Mouse (Mus musculus): ENCODE data around the gene Synj2bp. TPM values are rescaled to one million over a fixed set of nuclear protein-coding genes. Genes with fewer than 3 reads are reported as not detected.
A peak's percentile ranks its signal among the peaks of the same experiment; 100 is the strongest.
"Not testable (repeated sequence)": the region's sequence is repeated elsewhere in the genome, so short reads cannot be mapped to it uniquely, and the experiment has no call there.

The Synj2bp gene
- polyA plus RNA-seq, 1 experiment, result 42.0 TPM

DNA sequence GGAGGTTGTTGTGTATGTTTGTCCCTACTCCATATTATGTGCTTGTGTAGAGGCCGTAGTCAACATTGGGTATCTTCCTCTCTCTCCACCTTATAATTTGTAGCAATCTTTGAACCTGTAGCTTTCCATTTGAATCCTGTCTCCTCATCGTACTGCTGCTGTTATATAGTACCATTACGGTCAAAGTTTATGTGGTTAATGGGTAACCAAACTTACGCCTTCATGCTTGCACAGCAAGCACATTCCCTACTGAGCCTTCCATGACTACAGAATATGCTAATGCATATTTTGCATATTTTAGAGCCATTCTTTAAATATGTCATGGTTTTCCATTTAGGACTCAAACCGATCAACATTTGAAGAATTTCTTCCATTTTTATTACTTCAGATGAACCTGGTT is 42.2 kb downstream of the Synj2bp start:
- no peaks in the 10 kb centered on the region for H3K27me3 ChIP-seq (replicated peaks; ENCODE audit: control insufficient read depth, insufficient read depth, low read length)
- no peaks in the 10 kb centered on the region for H3K36me3 ChIP-seq (ENCODE audit: control insufficient read depth, insufficient read depth, low read length)
- H3K4me3 ChIP-seq (ENCODE audit: insufficient read depth, low read depth, low read length), result no peak overlapping the region
- no peaks in the 10 kb centered on the region for H3K4me1 ChIP-seq (ENCODE audit: control insufficient read depth, insufficient read depth, low read length)
- H3K27ac ChIP-seq (ENCODE audit: insufficient read depth, low read depth, low read length), result no peak overlapping the region
- peak; percentile 58 for DNase-seq
- no peak for TF ChIP-seq CTCF (conservative IDR thresholded peaks at IDR 0.05; ENCODE audit: insufficient read depth, insufficient read length, low read depth, low read length)
- TF ChIP-seq POLR2A (IDR thresholded peaks at IDR 0.05; ENCODE audit: low read depth, low read length), result no peak
- 55% methylated on average over 5 of the region's 5 CpGs for WGBS

GRCm38 (mm10) chr12:81485311-81485710 is 47.4 kb downstream of the Synj2bp start:
- WGBS, result 47% methylated on average over 6 of the region's 6 CpGs
- Histone ChIP-seq H3K27me3 (replicated peaks; ENCODE audit: control insufficient read depth, insufficient read depth, low read length) (no peaks in the 10 kb centered on the region), H3K36me3 (ENCODE audit: control insufficient read depth, insufficient read depth, low read length) (no peaks in the 10 kb centered on the region), H3K27ac (ENCODE audit: insufficient read depth, low read depth, low read length) (peak overlapping the region; percentile 100; the same call in 1 of the 2 replicates), H3K4me1 (ENCODE audit: control insufficient read depth, insufficient read depth, low read length) (no peaks in the 10 kb centered on the region), H3K4me3 (ENCODE audit: insufficient read depth, low read depth, low read length) (peak overlapping the region; percentile 100; the same call in 1 of the 2 replicates)
- TF ChIP-seq POLR2A (IDR thresholded peaks at IDR 0.05; ENCODE audit: low read depth, low read length) (no peak), CTCF (conservative IDR thresholded peaks at IDR 0.05; ENCODE audit: insufficient read depth, insufficient read length, low read depth, low read length) (no peak)
- no peak for DNase-seq

- no peaks in the 10 kb centered on the region for H3K27me3 ChIP-seq (replicated peaks; ENCODE audit: control insufficient read depth, insufficient read depth, low read length)
- peak within 1 kb of the TSS; percentile 100 for H3K27ac ChIP-seq (ENCODE audit: insufficient read depth, low read depth, low read length)
- peak; percentile 93 for DNase-seq
- H3K4me3 ChIP-seq (ENCODE audit: insufficient read depth, low read depth, low read length), result peak within 1 kb of the TSS; percentile 100
- under 1% methylated on average over 31 of the region's 31 CpGs for WGBS
- TF ChIP-seq CTCF (conservative IDR thresholded peaks at IDR 0.05; ENCODE audit: insufficient read depth, insufficient read length, low read depth, low read length) (no peak), POLR2A (IDR thresholded peaks at IDR 0.05; ENCODE audit: low read depth, low read length) (peak; percentile 19)
- H3K36me3 ChIP-seq (ENCODE audit: control insufficient read depth, insufficient read depth, low read length), result no peaks in the 10 kb centered on the region
- H3K4me1 ChIP-seq (ENCODE audit: control insufficient read depth, insufficient read depth, low read length), result no peaks in the 10 kb centered on the region
These were observed 48.0 kb downstream of the Synj2bp start, which contains the start of gene Cox16 for GRCm38 (mm10) chr12:81484727-81485191. TSS of gene Cox16 (minus strand) at chr12:81485127.

DNA sequence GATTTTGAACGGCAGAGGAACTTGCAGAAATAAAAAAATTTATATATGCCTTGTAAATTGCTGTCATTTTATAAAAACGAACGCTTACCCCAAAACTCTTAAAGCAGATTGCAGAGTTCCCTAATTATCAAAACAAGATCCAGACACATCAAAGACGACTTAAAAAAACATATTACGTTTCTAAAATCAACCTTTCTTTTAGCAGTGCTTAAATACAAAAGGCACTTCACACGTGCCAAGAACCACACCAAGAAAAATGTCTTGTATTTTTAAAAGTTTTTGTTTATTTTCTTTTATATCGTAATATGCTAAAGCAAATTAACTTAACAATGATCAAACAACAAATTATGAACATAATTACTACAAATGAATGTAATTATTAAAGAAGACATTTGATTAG is 48.5 kb downstream of the Synj2bp start:
- 1% methylated on average over 7 of the region's 7 CpGs for WGBS
- no peaks in the 10 kb centered on the region for H3K4me1 ChIP-seq (ENCODE audit: control insufficient read depth, insufficient read depth, low read length)

GRCm38 (mm10) chr12:81483656-81484055 is 49.1 kb downstream of the Synj2bp start:
- TF ChIP-seq CTCF (conservative IDR thresholded peaks at IDR 0.05; ENCODE audit: insufficient read depth, insufficient read length, low read depth, low read length), result no peak
- no peak overlapping the region for H3K27ac ChIP-seq (ENCODE audit: insufficient read depth, low read depth, low read length)
- H3K36me3 ChIP-seq (ENCODE audit: control insufficient read depth, insufficient read depth, low read length), result no peaks in the 10 kb centered on the region
- H3K4me1 ChIP-seq (ENCODE audit: control insufficient read depth, insufficient read depth, low read length), result no peaks in the 10 kb centered on the region
- peak; percentile 10 for DNase-seq
- WGBS, result 34% methylated on average over 17 of the region's 17 CpGs
- H3K4me3 ChIP-seq (ENCODE audit: insufficient read depth, low read depth, low read length), result peak overlapping the region; percentile 22; the same call in 1 of the 2 replicates
- H3K27me3 ChIP-seq (replicated peaks; ENCODE audit: control insufficient read depth, insufficient read depth, low read length), result no peaks in the 10 kb centered on the region

More for the DNA sequence above, 48.5 kb downstream of the Synj2bp start:
- H3K27me3 ChIP-seq (replicated peaks; ENCODE audit: control insufficient read depth, insufficient read depth, low read length), result no peaks in the 10 kb centered on the region
- no peaks in the 10 kb centered on the region for H3K36me3 ChIP-seq (ENCODE audit: control insufficient read depth, insufficient read depth, low read length)
- DNase-seq, result no peak
- no peak for TF ChIP-seq POLR2A (IDR thresholded peaks at IDR 0.05; ENCODE audit: low read depth, low read length)
- TF ChIP-seq CTCF (conservative IDR thresholded peaks at IDR 0.05; ENCODE audit: insufficient read depth, insufficient read length, low read depth, low read length), result no peak
- H3K4me3 ChIP-seq (ENCODE audit: insufficient read depth, low read depth, low read length), result peak overlapping the region; percentile 100
- peak overlapping the region; percentile 100; the same call in 1 of the 2 replicates for H3K27ac ChIP-seq (ENCODE audit: insufficient read depth, low read depth, low read length)

- not testable (repeated sequence) for H3K4me1 ChIP-seq (ENCODE audit: control insufficient read depth, insufficient read depth, low read length); H3K27me3 ChIP-seq (replicated peaks; ENCODE audit: control insufficient read depth, insufficient read depth, low read length); H3K4me3 ChIP-seq (ENCODE audit: insufficient read depth, low read depth, low read length); H3K36me3 ChIP-seq (ENCODE audit: control insufficient read depth, insufficient read depth, low read length); H3K27ac ChIP-seq (ENCODE audit: insufficient read depth, low read depth, low read length); DNase-seq
- WGBS, result 99% methylated on average over 7 of the region's 7 CpGs
These were observed 73.7 kb downstream of the Synj2bp start for GRCm38 (mm10) chr12:81459051-81459450.

Other genes starting within 250 kb of the Synj2bp start
- gene Slc8a3, start 199.7 kb downstream of the Synj2bp start, polyA plus RNA-seq (2012; rRNA removed), result 0.08 and 0.17 TPM in 2 replicates
- 0.31 and 0.35 TPM in 2 replicates for gene Gm4787, start 153.4 kb downstream of the Synj2bp start, polyA plus RNA-seq (2012; rRNA removed)
- 0.25 and 0.29 TPM in 2 replicates for gene Adam4, start 111.0 kb downstream of the Synj2bp start, polyA plus RNA-seq (2012; rRNA removed)
- gene Cox16, start 47.8 kb downstream of the Synj2bp start, polyA plus RNA-seq (2012; rRNA removed), result 115 and 117 TPM in 2 replicates
- gene Gm20498, start within 50 bp of the Synj2bp start, polyA plus RNA-seq (2012; rRNA removed), result 14.5 and 21.3 TPM in 2 replicates
- gene Adam21, start 35.6 kb upstream of the Synj2bp start, polyA plus RNA-seq (2012; rRNA removed), result 0.02 and 0.04 TPM in 2 replicates
- 6.2 and 8.6 TPM in 2 replicates for gene Med6, start 62.1 kb upstream of the Synj2bp start, polyA plus RNA-seq (2012; rRNA removed)
- 0.73 and 0.97 TPM in 2 replicates for gene Ttc9, start 98.3 kb upstream of the Synj2bp start, polyA plus RNA-seq (2012; rRNA removed)
- 3.4 and 3.9 TPM in 2 replicates for gene Map3k9, start 248.3 kb upstream of the Synj2bp start, polyA plus RNA-seq (2012; rRNA removed)